Comparison of ENCODE assay signal across 8 mouse cellular contexts in the genomic region with DNA sequence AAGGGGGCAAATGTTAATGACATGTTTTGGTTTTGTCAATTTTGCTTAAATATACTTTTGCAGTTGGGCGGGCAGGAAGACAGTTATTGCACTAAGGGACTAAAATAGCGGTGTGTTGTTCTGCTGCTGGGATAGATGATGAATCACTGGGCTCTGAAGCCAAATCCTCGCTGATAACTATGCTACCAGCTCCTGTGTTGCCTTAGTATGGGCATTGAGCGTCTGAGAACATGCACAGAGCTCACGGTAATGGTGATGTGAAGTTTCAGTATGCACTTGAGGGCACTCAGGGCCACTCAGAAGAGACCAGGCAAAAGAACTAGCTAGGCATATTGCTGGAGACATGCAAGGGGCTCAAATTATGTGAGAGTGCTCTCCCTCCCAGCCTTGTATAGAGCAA.
DNase-seq lines count a peak whose midpoint lies in the region; ATAC-seq and TF ChIP-seq lines count a peak whose summit lies in the region.

No protein-coding gene starts in this region.

- TF ChIP-seq CTCF in lung, adult 2 months (IDR thresholded peaks at IDR 0.05; ENCODE audit: insufficient read depth, low read length), result no peak
- no peak for TF ChIP-seq CTCF in cortical plate, adult 2 months (IDR thresholded peaks at IDR 0.05; ENCODE audit: extremely low read depth, insufficient read depth, low read length)
- no peak for TF ChIP-seq CTCF in liver, postnatal 0 days (IDR thresholded peaks at IDR 0.05; ENCODE audit: low read depth)

- peaks cover 18% of the 10 kb centered on the region for H3K4me1 ChIP-seq in lung, adult 2 months (ENCODE audit: control insufficient read depth, insufficient read depth, low read length)
- H3K4me1 ChIP-seq in cortical plate, adult 2 months (ENCODE audit: control insufficient read depth, insufficient read depth, low read length), result peaks cover 4% of the 10 kb centered on the region; the same call in 1 of the 2 replicates
- peaks cover 29% of the 10 kb centered on the region for H3K4me1 ChIP-seq in liver, postnatal 0 days (ENCODE audit: insufficient read depth)

- peak overlapping the region; percentile 94 for H3K9ac ChIP-seq in liver, postnatal 0 days (replicated peaks)

- DNase-seq in lung, adult 2 months, result no peak
- no peak for DNase-seq in lung, postnatal 10 days
- DNase-seq in heart, postnatal 10 days, result peak; percentile 65 to 77
- no peak for DNase-seq in liver, postnatal 0 days
- no peak for DNase-seq in B cell, adult 2 months
- no peak for DNase-seq in urinary bladder, postnatal 36 days (ENCODE audit: low spot score in 2 of 2)
- no peak for DNase-seq in layer of hippocampus, adult 11-12 months (ENCODE audit: low spot score)

- peaks cover 14% of the 10 kb centered on the region for H3K36me3 ChIP-seq in liver, postnatal 0 days (replicated peaks; ENCODE audit: insufficient read depth, low read length)

- H3K4me2 ChIP-seq in liver, postnatal 0 days (ENCODE audit: low read depth, low read length), result peak overlapping the region; percentile 96

- no peak overlapping the region for H3K27ac ChIP-seq in cortical plate, adult 2 months (ENCODE audit: insufficient read depth, low read length)
- H3K27ac ChIP-seq in liver, postnatal 0 days (ENCODE audit: low read depth), result no peak overlapping the region

- no peak for ATAC-seq in liver, postnatal 0 days

- H3K4me3 ChIP-seq in lung, adult 2 months (replicated peaks; ENCODE audit: extremely low read depth, low read depth, low read length), result peak overlapping the region; percentile 98
- peak overlapping the region; percentile 90 for H3K4me3 ChIP-seq in cortical plate, adult 2 months (ENCODE audit: insufficient read depth, low read length)
- peak overlapping the region; percentile 84 for H3K4me3 ChIP-seq in liver, postnatal 0 days (ENCODE audit: low read depth, low read length)

- no peaks in the 10 kb centered on the region for H3K27me3 ChIP-seq in liver, postnatal 0 days (ENCODE audit: insufficient read depth, low read length)

- no peak for TF ChIP-seq EP300 in liver, postnatal 0 days (IDR thresholded peaks at IDR 0.05; ENCODE audit: low read depth)

- 1% methylated on average over 5 of the region's 5 CpGs for WGBS in lung, adult 2 months
- WGBS in liver, postnatal 0 days (ENCODE audit: insufficient replicate concordance), result 15% methylated on average over 5 of the region's 5 CpGs

- intact Hi-C loops in heart, postnatal 10 days (cut with DNase I), result loop anchor here (2.0 to 5.0 kb wide), 2 partner anchors 32 to 91 kb away; no protein-coding TSS in a partner anchor

- H3K9me3 ChIP-seq in liver, postnatal 0 days (ENCODE audit: low read length), result no peaks in the 10 kb centered on the region

- no peak for TF ChIP-seq POLR2A in lung, adult 2 months (IDR thresholded peaks at IDR 0.05; ENCODE audit: borderline replicate concordance, extremely low read depth, low read depth, low read length)
- 0 out of 2 replicates have a peak, but pooled peaks have one; percentile 27 for TF ChIP-seq POLR2A in cortical plate, adult 2 months (IDR thresholded peaks at IDR 0.05; ENCODE audit: extremely low read depth, insufficient read depth, low read length)

Comparison
In these comparisons a context has a peak if more than half of its experiments do, and no peak if none do; other contexts are left out.
1. DNase-seq: peak in heart, postnatal 10 days (2 of 2); none in lung, adult 2 months (single experiment), lung, postnatal 10 days (single experiment), liver, postnatal 0 days (single experiment), B cell, adult 2 months (0 of 2), urinary bladder, postnatal 36 days (0 of 2) and layer of hippocampus, adult 11-12 months (single experiment).
2. Peak in every context shown above with its lines, with median percentiles within 50 percentile points of each other: H3K4me3 ChIP-seq.